Mouse (Mus musculus) liver, postnatal 0 days (tissue): ENCODE data around the gene Zbtb18. TPM values are rescaled to one million over a fixed set of nuclear protein-coding genes. Genes with fewer than 3 reads are reported as not detected.

Experiments
- ATAC-seq: fragments of 200-750 bp; cut with Nextera tagmentation; 2 replicates; pipeline ENCODE4 v1.8.0; 2017; ENCODE audit warnings: mild to moderate bottlenecking, moderate library complexity
- DNase-seq: peaks from one replicate; pipeline ENCODE4 v3.0.0-alpha.2; 2016
- H3K27ac ChIP-seq: fragments of 300-500 bp; sonication (generic); 2 replicates; pipeline ENCODE4 v1.5.1; 2014; ENCODE audit warnings: antibody characterized with exemption, moderate library complexity, mild to moderate bottlenecking, low read depth
- H3K27me3 ChIP-seq: fragments of 300-500 bp; sonication (generic); 2 replicates; pipeline ENCODE4 v1.6.1; 2014; ENCODE audit warnings: low read length, control low read depth, mixed read lengths; ENCODE audit not compliant: insufficient read depth
- H3K36me3 ChIP-seq: fragments of 300-500 bp; sonication (generic); replicated peaks from 2 replicates; pipeline ENCODE4 v1.6.1; 2014; ENCODE audit warnings: mild to moderate bottlenecking, control low read depth, low read length, moderate library complexity, mixed read lengths; ENCODE audit not compliant: insufficient read depth
- H3K4me1 ChIP-seq: fragments of 300-500 bp; sonication (generic); 2 replicates; pipeline ENCODE4 v1.6.1; 2014; ENCODE audit warnings: antibody characterized with exemption, mild to moderate bottlenecking, control low read depth; ENCODE audit not compliant: insufficient read depth
- H3K4me2 ChIP-seq: fragments of 300-500 bp; sonication (generic); 2 replicates; pipeline ENCODE4 v1.6.1; 2014; ENCODE audit warnings: low read depth, mild to moderate bottlenecking, low read length, moderate library complexity, mixed read lengths
- H3K4me3 ChIP-seq: fragments of 300-500 bp; sonication (generic); 2 replicates; pipeline ENCODE4 v1.5.1; 2014; ENCODE audit warnings: low read depth, low read length
- H3K9ac ChIP-seq: fragments of 300-500 bp; sonication (generic); replicated peaks from 2 replicates; pipeline ENCODE4 v1.6.1; 2014; ENCODE audit warnings: mild to moderate bottlenecking, moderate library complexity
- H3K9me3 ChIP-seq: fragments of 300-500 bp; sonication (generic); 2 replicates; pipeline ENCODE4 v1.6.1; 2016; ENCODE audit warnings: mild to moderate bottlenecking, control low read depth, low read length, mixed read lengths
- CTCF ChIP-seq: sonication (generic); IDR thresholded peaks from 2 replicates; pipeline ENCODE4 v1.5.1; 2016; ENCODE audit warnings: antibody characterized with exemption, low read depth
- EP300 ChIP-seq: IDR thresholded peaks from 2 replicates; pipeline ENCODE4 v1.6.1; 2016; ENCODE audit warnings: antibody characterized with exemption, low read depth, mild to moderate bottlenecking
- WGBS: fragments of 180-500 bp; shearing (Covaris S2); extraction: QIAGEN DNeasy Blood & Tissue Kit; methylation state at CpG from one replicate; pipeline ENCODE4 v1.1.7; 2014; ENCODE audit not compliant: insufficient replicate concordance; 5-methylcytosine and 5-hydroxymethylcytosine counted together
- polyA plus RNA-seq: library from polyadenylated mRNA; unstranded; fragments of >200 nt; fragmentation: Nextera tagmentation; extraction: Ambion mirVana; gene quantifications from 2 replicates; pipeline ENCODE4 v1.2.1, GENCODE M21; 2015

Gene Zbtb18
- 1.5 TPM in 2 replicates for polyA plus RNA-seq

DNA sequence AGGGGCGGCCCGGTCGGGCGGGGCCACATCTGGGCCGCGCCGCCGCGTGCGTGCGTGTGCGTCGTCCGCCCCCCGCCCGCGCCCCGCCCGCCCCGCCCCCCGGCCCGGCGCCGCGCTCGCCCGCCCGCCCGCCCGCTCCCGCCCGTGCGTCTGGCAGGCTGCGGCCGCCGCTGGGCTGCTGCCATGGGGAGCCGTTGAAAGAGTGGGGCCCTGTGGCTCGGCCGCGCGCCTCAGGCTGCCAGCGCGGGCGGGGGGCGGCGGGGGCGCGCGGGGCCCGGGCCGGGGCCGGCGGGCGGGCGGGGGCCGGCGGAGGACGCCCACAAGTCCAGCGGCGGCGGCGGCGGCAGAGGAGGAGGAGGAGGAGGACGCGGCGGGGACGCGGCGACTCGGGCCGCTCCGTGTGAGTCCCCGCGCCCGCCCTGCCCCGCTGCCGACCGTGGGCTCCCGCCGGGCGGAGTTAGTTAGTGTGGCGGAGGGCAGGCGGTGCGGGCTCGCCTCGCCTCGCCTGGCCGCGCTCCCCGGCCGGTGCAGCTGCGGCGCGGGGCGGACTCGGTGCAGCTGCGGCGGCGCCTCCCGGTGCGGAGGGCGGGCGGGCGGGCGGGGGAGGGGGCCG lies at the start of gene Zbtb18:
Gene Zbtb18, plus strand, starts transcription at position 156 of the 613 bp plus-strand sequence.
- TF ChIP-seq EP300 (no peak), CTCF (no peak)
- DNase-seq (no peak), ATAC-seq (peak; percentile 6)
- Histone ChIP-seq H3K9ac (peak within 1 kb of the TSS; percentile 91), H3K27ac (peak within 1 kb of the TSS; percentile 99), H3K9me3 (no peaks in the 10 kb centered on the region), H3K36me3 (peaks cover under 1% of the 10 kb centered on the region), H3K4me2 (peak within 1 kb of the TSS; percentile 92), H3K27me3 (no peaks in the 10 kb centered on the region), H3K4me3 (peak within 1 kb of the TSS; percentile 86), H3K4me1 (peaks cover 20% of the 10 kb centered on the region)
- 0% methylated on average over 12 of the region's 106 CpGs for WGBS

GRCm38 (mm10) chr1:177397455-177397854 lies 44.7 kb upstream of the Zbtb18 start:
- TF ChIP-seq EP300 (no peak), CTCF (no peak)
- Histone ChIP-seq H3K4me1 (no peaks in the 10 kb centered on the region), H3K4me2 (no peak overlapping the region), H3K9ac (no peak overlapping the region), H3K36me3 (no peaks in the 10 kb centered on the region), H3K9me3 (no peaks in the 10 kb centered on the region), H3K27ac (no peak overlapping the region), H3K4me3 (no peak overlapping the region), H3K27me3 (no peaks in the 10 kb centered on the region)
- DNase-seq (no peak), ATAC-seq (no peak)
- WGBS: 63% methylated on average over 1 of the region's 1 CpGs

GRCm38 (mm10) chr1:177405170-177405569 lies 37.0 kb upstream of the Zbtb18 start:
- 67% methylated on average over 6 of the region's 6 CpGs for whole genome bisulfite sequencing
- Histone ChIP-seq H3K4me3 (no peak overlapping the region), H3K9ac (no peak overlapping the region)

DNA sequence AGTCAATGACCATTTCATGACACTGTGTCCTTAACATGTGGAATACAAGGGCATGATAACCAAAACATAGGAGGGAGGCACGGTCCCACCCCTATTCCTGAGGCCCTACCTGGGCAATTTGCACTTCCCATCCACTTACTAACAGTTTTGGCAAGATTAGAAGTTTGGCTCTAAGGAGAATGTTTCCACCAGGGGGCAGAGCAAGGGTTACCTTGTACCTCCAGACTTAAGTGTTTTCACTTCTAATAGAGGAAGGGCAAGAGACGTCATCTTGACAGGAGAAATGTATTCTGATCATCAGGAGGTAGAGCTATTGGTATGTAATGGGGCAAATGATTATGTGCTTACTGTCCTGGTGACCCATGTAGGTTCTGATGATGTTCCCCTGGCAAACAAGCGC lies 33.5 kb upstream of the Zbtb18 start:
- no peak for ATAC-seq
- WGBS: 52% methylated on average over 3 of the region's 3 CpGs
- TF ChIP-seq EP300: no peak
- peak; percentile 66 for TF ChIP-seq CTCF

More at GRCm38 (mm10) chr1:177405170-177405569, 37.0 kb upstream of the Zbtb18 start:
- no peak overlapping the region for H3K27ac ChIP-seq
- no peaks in the 10 kb centered on the region for H3K27me3 ChIP-seq
- H3K4me2 ChIP-seq: no peak overlapping the region
- ATAC-seq: no peak
- no peaks in the 10 kb centered on the region for H3K36me3 ChIP-seq
- H3K9me3 ChIP-seq: no peaks in the 10 kb centered on the region
- no peak for DNase-seq
- H3K4me1 ChIP-seq: 0 out of 2 replicates have a peak, but pooled peaks cover 2% of the 10 kb centered on the region
- no peak for TF ChIP-seq EP300
- no peak for TF ChIP-seq CTCF

DNA sequence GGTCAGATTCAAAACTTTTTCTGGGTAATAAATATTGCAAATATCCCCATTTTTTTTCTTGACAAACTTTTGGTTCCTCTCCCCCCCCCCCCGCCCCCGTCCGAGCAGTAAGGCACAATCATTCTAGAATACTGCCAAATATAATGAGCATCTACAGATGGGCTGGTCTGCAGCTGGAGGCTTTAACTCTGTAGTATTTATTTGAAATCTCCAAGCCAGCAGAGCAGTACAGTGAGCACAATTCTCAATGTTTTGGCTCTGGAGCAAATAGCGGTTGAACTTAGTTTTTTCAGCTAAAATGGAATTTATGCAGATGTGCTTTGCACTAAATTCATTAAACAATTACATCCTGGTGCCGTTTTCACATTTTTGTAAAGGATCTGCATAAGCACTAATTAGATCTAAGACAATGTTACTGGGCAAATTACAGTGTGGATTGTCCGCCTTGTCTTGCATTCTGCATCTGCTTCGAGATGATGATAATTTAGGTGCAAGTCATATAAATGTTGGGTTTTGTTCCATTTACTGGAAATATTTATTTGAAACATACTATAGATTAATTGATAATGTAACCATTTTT lies 31.3 kb upstream of the Zbtb18 start:
- WGBS: 77% methylated on average over 7 of the region's 7 CpGs

More for the DNA sequence above, 33.5 kb upstream of the Zbtb18 start:
- H3K4me2 ChIP-seq: no peak overlapping the region
- H3K36me3 ChIP-seq: no peaks in the 10 kb centered on the region
- no peak overlapping the region for H3K27ac ChIP-seq
- H3K9ac ChIP-seq: no peak overlapping the region
- H3K27me3 ChIP-seq: no peaks in the 10 kb centered on the region
- no peak overlapping the region for H3K4me3 ChIP-seq
- H3K9me3 ChIP-seq: no peaks in the 10 kb centered on the region
- 0 out of 2 replicates have a peak, but pooled peaks cover 2% of the 10 kb centered on the region for H3K4me1 ChIP-seq
- peak; percentile 43 for DNase-seq

More for the DNA sequence above, 31.3 kb upstream of the Zbtb18 start:
- Histone ChIP-seq H3K27ac (no peak overlapping the region), H3K4me2 (no peak overlapping the region), H3K4me1 (0 out of 2 replicates have a peak, but pooled peaks cover 2% of the 10 kb centered on the region), H3K9me3 (no peaks in the 10 kb centered on the region), H3K36me3 (no peaks in the 10 kb centered on the region), H3K9ac (no peak overlapping the region), H3K4me3 (no peak overlapping the region), H3K27me3 (no peaks in the 10 kb centered on the region)
- TF ChIP-seq CTCF (no peak), EP300 (no peak)
- ATAC-seq: no peak
- DNase-seq: no peak
